Mouse (Mus musculus): ENCODE data around the gene Ggta1. TPM values are rescaled to one million over a fixed set of nuclear protein-coding genes. Genes with fewer than 3 reads are reported as not detected.

Gene Ggta1
- polyA plus RNA-seq, 1 experiment from 2014 or later, result 5.6 TPM

DNA sequence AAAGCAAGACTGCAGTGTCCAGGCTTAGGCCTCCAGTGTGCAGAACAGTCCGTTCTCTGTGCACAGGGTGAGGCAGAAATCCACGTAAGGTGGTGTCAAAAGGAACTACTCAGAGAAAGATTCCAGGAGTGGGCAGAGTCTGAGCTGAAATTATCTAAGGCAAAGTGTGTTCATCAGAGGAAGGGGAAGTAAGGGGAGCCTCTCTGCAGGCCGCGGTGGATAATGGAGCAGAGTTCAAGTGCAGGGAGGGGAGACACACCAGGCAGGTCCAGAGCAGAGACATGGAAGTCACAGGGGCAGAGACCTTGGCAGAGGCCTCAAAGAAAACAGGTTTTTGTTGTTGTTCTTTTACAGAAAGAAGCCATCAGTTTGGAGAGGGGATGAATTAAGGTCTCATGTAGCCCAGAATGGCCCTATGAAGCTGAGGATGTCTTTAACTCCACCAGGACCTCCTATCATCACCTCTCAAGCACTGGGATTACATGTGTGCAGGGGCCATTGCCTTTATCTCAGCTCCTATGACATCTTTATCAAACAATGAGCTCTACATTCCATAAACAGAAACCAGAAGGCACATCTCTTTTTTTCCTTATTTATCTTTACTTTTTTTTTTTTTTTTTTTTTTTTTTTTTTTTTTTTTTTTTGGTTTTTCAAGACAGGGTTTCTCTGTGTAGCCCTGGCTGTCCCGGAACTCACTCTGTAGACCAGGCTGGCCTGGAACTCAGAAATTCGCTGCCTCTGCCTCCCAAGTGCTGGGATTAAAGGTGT lies 42.7 kb upstream of the Ggta1 start:
- H3K4me2 ChIP-seq (replicated peaks; ENCODE audit: low read depth, low read length), result no peak overlapping the region
- no peak overlapping the region for H3K4me3 ChIP-seq (ENCODE audit: low read depth, low read length)
- no peak for DNase-seq (ENCODE audit: low spot score)
- H3K27ac ChIP-seq (ENCODE audit: low read depth, low read length), result no peak overlapping the region
- no peaks in the 10 kb centered on the region for H3K4me1 ChIP-seq (replicated peaks; ENCODE audit: control insufficient read depth, insufficient read depth, low read length)
- no peak overlapping the region for H3K9ac ChIP-seq (ENCODE audit: low read depth, low read length)
- H3K9me3 ChIP-seq (ENCODE audit: control insufficient read depth, low read length), result no peaks in the 10 kb centered on the region
- WGBS, result 91% methylated on average over 6 of the region's 6 CpGs
- no peak for ATAC-seq (ENCODE audit: low FRiP score)
- H3K27me3 ChIP-seq (ENCODE audit: control insufficient read depth, insufficient read depth, low read length), result no peaks in the 10 kb centered on the region
- H3K36me3 ChIP-seq (ENCODE audit: control insufficient read depth, insufficient read depth, low read length), result no peaks in the 10 kb centered on the region

DNA sequence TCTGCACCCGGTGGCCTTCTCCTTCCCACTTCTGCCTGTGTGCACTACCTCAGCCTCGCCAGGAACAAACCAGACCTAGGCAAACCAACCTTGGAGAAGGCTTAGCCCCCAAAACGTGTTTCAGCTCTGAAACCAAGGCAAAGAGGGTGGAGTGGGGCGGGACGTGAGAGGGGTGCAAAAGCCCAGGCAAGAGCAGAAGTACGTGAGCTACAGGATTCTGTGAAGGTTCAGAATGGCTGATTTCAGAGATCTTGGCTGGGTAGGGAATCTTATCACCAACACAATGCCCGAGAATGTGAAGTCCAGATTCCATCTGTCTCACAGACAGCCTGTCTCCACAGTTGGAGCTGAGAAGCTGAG lies 41.4 kb upstream of the Ggta1 start:
- WGBS, result 75% methylated on average over 7 of the region's 7 CpGs
- no peak overlapping the region for H3K4me2 ChIP-seq (replicated peaks; ENCODE audit: low read depth, low read length)
- ATAC-seq (ENCODE audit: low FRiP score) (no peak), DNase-seq (ENCODE audit: low spot score) (no peak)
- H3K9ac ChIP-seq (ENCODE audit: low read depth, low read length), result no peak overlapping the region
- H3K4me3 ChIP-seq (ENCODE audit: low read depth, low read length), result no peak overlapping the region
- H3K36me3 ChIP-seq (ENCODE audit: control insufficient read depth, insufficient read depth, low read length), result no peaks in the 10 kb centered on the region
- no peaks in the 10 kb centered on the region for H3K9me3 ChIP-seq (ENCODE audit: control insufficient read depth, low read length)
- no peaks in the 10 kb centered on the region for H3K4me1 ChIP-seq (replicated peaks; ENCODE audit: control insufficient read depth, insufficient read depth, low read length)
- H3K27ac ChIP-seq (ENCODE audit: low read depth, low read length), result no peak overlapping the region
- no peaks in the 10 kb centered on the region for H3K27me3 ChIP-seq (ENCODE audit: control insufficient read depth, insufficient read depth, low read length)

DNA sequence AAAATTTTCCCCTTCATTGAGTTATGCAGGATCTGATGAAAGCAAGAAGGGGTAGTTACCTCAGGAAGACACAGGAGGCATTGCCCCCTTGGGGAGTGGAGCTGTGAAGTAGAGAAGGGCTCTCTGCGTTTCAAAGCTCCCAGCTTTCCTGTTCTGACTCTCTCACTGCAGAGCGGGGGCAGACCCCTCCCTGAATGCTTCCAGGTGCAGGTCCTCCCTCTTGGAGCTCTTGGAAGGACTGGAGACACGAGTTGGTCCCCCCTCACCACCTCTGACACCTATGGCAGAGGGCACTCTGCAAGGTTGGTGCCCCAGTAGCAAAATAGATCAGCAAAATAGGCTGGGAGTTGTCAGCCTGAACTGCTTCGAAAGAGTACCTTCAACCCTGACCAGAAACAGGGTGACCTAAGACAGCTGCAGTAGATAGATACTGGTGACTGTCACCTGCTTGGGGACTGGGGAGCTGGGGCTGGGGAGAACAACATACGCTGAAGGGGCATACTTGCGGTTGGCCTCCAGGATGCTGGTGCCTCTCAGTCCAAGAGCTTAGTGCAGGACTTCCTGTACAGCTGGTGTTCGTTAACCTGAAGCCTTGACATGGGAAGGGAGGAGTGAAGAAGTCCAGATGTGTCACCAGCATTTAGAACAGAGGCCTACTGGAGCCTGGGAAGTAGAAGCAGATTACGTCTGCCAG lies 40.8 kb upstream of the Ggta1 start:
- DNase-seq (ENCODE audit: low spot score) (no peak), ATAC-seq (ENCODE audit: low FRiP score) (no peak)
- 46% methylated on average over 8 of the region's 8 CpGs for WGBS
- H3K4me2 ChIP-seq (replicated peaks; ENCODE audit: low read depth, low read length), result no peak overlapping the region
- no peaks in the 10 kb centered on the region for H3K36me3 ChIP-seq (ENCODE audit: control insufficient read depth, insufficient read depth, low read length)
- H3K9ac ChIP-seq (ENCODE audit: low read depth, low read length), result no peak overlapping the region
- H3K4me1 ChIP-seq (replicated peaks; ENCODE audit: control insufficient read depth, insufficient read depth, low read length), result no peaks in the 10 kb centered on the region
- H3K27me3 ChIP-seq (ENCODE audit: control insufficient read depth, insufficient read depth, low read length), result no peaks in the 10 kb centered on the region
- no peak overlapping the region for H3K4me3 ChIP-seq (ENCODE audit: low read depth, low read length)
- H3K27ac ChIP-seq (ENCODE audit: low read depth, low read length), result no peak overlapping the region
- H3K9me3 ChIP-seq (ENCODE audit: control insufficient read depth, low read length), result no peaks in the 10 kb centered on the region

DNA sequence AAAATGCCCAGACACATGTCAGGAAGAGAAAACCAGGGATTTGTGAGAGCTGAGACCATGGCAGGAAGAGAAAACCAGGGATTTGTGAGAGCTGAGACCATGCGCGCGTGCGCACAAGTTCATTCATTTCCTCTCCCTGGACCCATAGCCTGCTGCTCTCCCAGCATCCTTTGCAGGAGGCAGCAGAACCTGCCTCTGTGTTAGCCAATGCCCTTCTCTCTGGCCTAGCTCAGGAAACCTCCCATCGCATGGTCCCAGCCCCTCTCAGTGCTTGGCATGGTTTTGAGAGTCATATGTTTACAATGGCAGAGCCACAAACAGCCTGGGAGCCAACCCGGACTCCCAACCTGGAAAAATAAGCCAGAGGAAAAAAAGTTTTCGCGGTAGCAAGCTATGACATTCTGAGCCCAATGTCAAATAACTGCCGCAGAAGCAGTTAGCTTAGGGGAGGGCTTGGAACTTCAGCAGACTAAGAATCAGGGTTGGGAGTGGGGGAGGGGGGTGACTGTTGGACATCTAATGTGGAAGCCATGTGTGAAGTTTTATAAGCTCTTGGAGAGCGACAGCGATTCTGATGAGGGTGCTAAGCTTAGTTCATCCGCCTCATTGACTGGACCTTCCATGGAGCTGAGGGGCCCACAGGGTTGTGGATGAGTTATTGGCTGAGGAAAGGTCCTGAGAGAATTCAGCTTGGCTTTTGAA lies 40.1 kb upstream of the Ggta1 start:
- H3K27me3 ChIP-seq (ENCODE audit: control insufficient read depth, insufficient read depth, low read length), result no peaks in the 10 kb centered on the region
- WGBS, result 86% methylated on average over 12 of the region's 12 CpGs
- H3K27ac ChIP-seq (ENCODE audit: low read depth, low read length), result no peak overlapping the region
- H3K4me1 ChIP-seq (replicated peaks; ENCODE audit: control insufficient read depth, insufficient read depth, low read length), result no peaks in the 10 kb centered on the region
- no peaks in the 10 kb centered on the region for H3K36me3 ChIP-seq (ENCODE audit: control insufficient read depth, insufficient read depth, low read length)
- no peak overlapping the region for H3K4me2 ChIP-seq (replicated peaks; ENCODE audit: low read depth, low read length)
- no peak overlapping the region for H3K4me3 ChIP-seq (ENCODE audit: low read depth, low read length)
- no peak overlapping the region for H3K9ac ChIP-seq (ENCODE audit: low read depth, low read length)
- no peaks in the 10 kb centered on the region for H3K9me3 ChIP-seq (ENCODE audit: control insufficient read depth, low read length)
- no peak for DNase-seq (ENCODE audit: low spot score)
- no peak for ATAC-seq (ENCODE audit: low FRiP score)

DNA sequence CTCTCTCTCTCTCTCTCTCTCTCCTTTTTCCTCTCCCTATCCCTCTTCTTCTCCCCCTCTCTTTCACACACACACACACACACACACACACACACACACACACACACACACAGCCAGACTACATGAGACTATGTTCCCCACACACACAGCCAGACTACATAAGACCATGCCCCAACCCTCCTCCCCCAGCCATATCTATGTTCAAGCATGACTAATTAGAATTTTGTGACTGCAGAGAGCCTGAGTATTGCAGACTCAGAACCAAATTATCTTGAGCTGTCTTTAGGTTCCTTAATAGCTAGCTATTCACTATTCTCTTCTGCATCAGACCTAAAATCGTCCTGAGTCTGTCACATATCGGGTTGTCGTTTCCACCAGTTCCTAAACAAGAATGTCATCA lies 39.5 kb upstream of the Ggta1 start:
- Histone ChIP-seq H3K4me1 (replicated peaks; ENCODE audit: control insufficient read depth, insufficient read depth, low read length) (no peaks in the 10 kb centered on the region), H3K36me3 (ENCODE audit: control insufficient read depth, insufficient read depth, low read length) (no peaks in the 10 kb centered on the region)
- no peak for DNase-seq (ENCODE audit: low spot score)

DNA sequence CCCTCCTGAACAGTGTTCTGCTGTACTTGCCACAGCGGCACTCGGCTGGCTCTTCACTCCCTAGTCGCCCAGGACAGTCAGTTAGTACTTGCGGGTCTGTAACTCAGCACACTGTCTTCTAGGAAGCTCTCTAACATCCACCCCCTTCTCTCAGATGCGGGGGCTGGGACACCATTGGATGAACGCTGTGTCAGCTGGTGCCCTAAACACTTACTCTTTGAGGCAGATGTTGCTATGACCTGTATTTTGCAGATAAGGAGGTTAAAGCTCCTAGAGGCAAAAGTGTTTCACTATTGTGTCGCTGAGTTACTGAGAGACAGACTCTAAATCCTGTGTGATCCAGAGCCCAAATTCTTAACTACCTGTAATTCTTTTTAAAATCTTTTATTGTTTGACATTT lies 36.4 kb upstream of the Ggta1 start:
- Histone ChIP-seq H3K9ac (ENCODE audit: low read depth, low read length) (no peak overlapping the region), H3K9me3 (ENCODE audit: control insufficient read depth, low read length) (no peaks in the 10 kb centered on the region), H3K27ac (ENCODE audit: low read depth, low read length) (no peak overlapping the region), H3K36me3 (ENCODE audit: control insufficient read depth, insufficient read depth, low read length) (no peaks in the 10 kb centered on the region), H3K4me1 (replicated peaks; ENCODE audit: control insufficient read depth, insufficient read depth, low read length) (no peaks in the 10 kb centered on the region), H3K4me2 (replicated peaks; ENCODE audit: low read depth, low read length) (no peak overlapping the region), H3K27me3 (ENCODE audit: control insufficient read depth, insufficient read depth, low read length) (no peaks in the 10 kb centered on the region), H3K4me3 (ENCODE audit: low read depth, low read length) (no peak overlapping the region)
- WGBS, result 83% methylated on average over 7 of the region's 7 CpGs
- ATAC-seq (ENCODE audit: low FRiP score), result no peak
- DNase-seq (ENCODE audit: low spot score), result no peak

More for the DNA sequence above, 39.5 kb upstream of the Ggta1 start:
- no peak for ATAC-seq (ENCODE audit: low FRiP score)
- WGBS, result 94% methylated on average over 3 of the region's 3 CpGs
- Histone ChIP-seq H3K9ac (ENCODE audit: low read depth, low read length) (no peak overlapping the region), H3K4me3 (ENCODE audit: low read depth, low read length) (no peak overlapping the region), H3K27me3 (ENCODE audit: control insufficient read depth, insufficient read depth, low read length) (no peaks in the 10 kb centered on the region), H3K9me3 (ENCODE audit: control insufficient read depth, low read length) (no peaks in the 10 kb centered on the region), H3K4me2 (replicated peaks; ENCODE audit: low read depth, low read length) (no peak overlapping the region), H3K27ac (ENCODE audit: low read depth, low read length) (no peak overlapping the region)

DNA sequence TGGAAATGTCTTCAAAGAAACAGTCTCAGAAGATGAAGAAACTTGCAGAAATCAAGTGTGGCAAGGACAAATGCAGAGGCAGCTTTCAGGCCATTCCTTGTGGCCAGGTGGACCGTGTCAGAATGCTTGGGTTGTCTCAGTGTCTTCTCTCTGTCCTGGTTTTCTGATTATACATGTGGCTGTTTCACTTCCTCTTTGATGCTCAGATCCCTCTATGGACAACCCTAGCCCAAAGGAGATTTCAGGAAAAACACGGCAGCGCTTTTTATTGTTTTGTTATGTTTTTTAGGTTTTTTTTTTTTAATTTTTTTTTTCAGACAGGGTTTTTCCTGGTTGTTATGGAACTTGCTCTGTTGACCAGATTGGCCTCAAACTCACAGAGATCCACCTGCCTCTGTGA lies 35.9 kb upstream of the Ggta1 start:
- ATAC-seq (ENCODE audit: low FRiP score) (no peak), DNase-seq (ENCODE audit: low spot score) (no peak)
- Histone ChIP-seq H3K9me3 (ENCODE audit: control insufficient read depth, low read length) (no peaks in the 10 kb centered on the region), H3K4me2 (replicated peaks; ENCODE audit: low read depth, low read length) (no peak overlapping the region), H3K27me3 (ENCODE audit: control insufficient read depth, insufficient read depth, low read length) (no peaks in the 10 kb centered on the region), H3K36me3 (ENCODE audit: control insufficient read depth, insufficient read depth, low read length) (no peaks in the 10 kb centered on the region), H3K4me1 (replicated peaks; ENCODE audit: control insufficient read depth, insufficient read depth, low read length) (no peaks in the 10 kb centered on the region), H3K4me3 (ENCODE audit: low read depth, low read length) (no peak overlapping the region), H3K27ac (ENCODE audit: low read depth, low read length) (no peak overlapping the region), H3K9ac (ENCODE audit: low read depth, low read length) (no peak overlapping the region)
- 98% methylated on average over 3 of the region's 3 CpGs for WGBS

DNA sequence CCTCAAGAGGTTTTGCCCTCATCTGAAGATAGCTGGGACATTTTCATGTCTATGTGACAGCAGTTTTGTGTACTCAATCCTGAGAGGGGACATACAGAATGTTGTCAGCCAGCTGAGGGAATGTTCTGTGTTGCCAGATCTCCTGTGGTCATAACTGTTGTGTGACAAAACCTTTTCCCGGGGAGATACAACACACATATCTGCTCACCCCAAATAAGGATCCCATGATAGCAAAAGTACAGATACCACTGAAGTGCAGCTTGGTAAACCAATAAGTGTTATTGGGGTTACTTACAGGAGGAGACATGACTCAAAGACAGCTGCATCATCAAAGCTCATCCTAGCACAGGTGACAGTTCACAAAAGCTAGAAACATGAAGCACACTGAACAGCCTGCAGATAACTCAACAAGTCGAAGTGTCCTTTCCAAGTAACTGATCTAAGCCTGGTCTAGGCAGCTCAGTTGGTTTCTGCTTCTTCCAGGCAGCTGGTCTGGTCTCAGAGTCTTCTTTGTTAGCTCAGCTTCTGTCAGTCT lies 34.7 kb upstream of the Ggta1 start:
- Histone ChIP-seq H3K4me1 (replicated peaks; ENCODE audit: control insufficient read depth, insufficient read depth, low read length) (no peaks in the 10 kb centered on the region), H3K4me2 (replicated peaks; ENCODE audit: low read depth, low read length) (no peak overlapping the region), H3K4me3 (ENCODE audit: low read depth, low read length) (no peak overlapping the region), H3K27me3 (ENCODE audit: control insufficient read depth, insufficient read depth, low read length) (no peaks in the 10 kb centered on the region), H3K9me3 (ENCODE audit: control insufficient read depth, low read length) (no peaks in the 10 kb centered on the region), H3K9ac (ENCODE audit: low read depth, low read length) (no peak overlapping the region), H3K27ac (ENCODE audit: low read depth, low read length) (no peak overlapping the region), H3K36me3 (ENCODE audit: control insufficient read depth, insufficient read depth, low read length) (no peaks in the 10 kb centered on the region)
- 84% methylated on average over 2 of the region's 2 CpGs for WGBS
- no peak for ATAC-seq (ENCODE audit: low FRiP score)
- DNase-seq (ENCODE audit: low spot score), result no peak

Measured in hindbrain, embryonic 11.5 days (tissue).